Mouse (Mus musculus): ENCODE measurements around the gene Olfr1045. TPM values are rescaled to one million over a fixed set of nuclear protein-coding genes. Genes with fewer than 3 reads are reported as not detected.

The Olfr1045 gene
- not detected in 2 replicates for polyA plus RNA-seq (2012)

- no peak for TF ChIP-seq GATA1 (IDR thresholded peaks at IDR 0.05; ENCODE audit: low read length)
These were observed at the start of gene Olfr1045 for GRCm38 (mm10) chr2:86202909-86203308. Gene Olfr1045 (minus strand): TSS chr2:86203009.

GRCm38 (mm10) chr2:86240189-86240588 is 37.4 kb upstream of the Olfr1045 start, which contains the start of gene Olfr1048:
Gene Olfr1048 (minus strand): TSS chr2:86240289.
- TF ChIP-seq GATA1 (IDR thresholded peaks at IDR 0.05; ENCODE audit: low read length): no peak

GRCm38 (mm10) chr2:86231301-86231700 is 28.5 kb upstream of the Olfr1045 start, which contains the start of gene Olfr1047:
Gene Olfr1047 (minus strand): TSS chr2:86231401.
- no peak for TF ChIP-seq GATA1 (IDR thresholded peaks at IDR 0.05; ENCODE audit: low read length)

- no peak for TF ChIP-seq GATA1 (IDR thresholded peaks at IDR 0.05; ENCODE audit: low read length)
These were observed 16.4 kb upstream of the Olfr1045 start, which contains the start of gene Olfr1046 for GRCm38 (mm10) chr2:86219214-86219613. Gene Olfr1046 (minus strand): TSS chr2:86219314.

GRCm38 (mm10) chr2:86195863-86196262 is 6.9 kb downstream of the Olfr1045 start:
- no peak for TF ChIP-seq GATA1 (IDR thresholded peaks at IDR 0.05; ENCODE audit: low read length)

GRCm38 (mm10) chr2:86185583-86185982 is 17.2 kb downstream of the Olfr1045 start, which contains the start of gene Olfr52:
Gene Olfr52 (minus strand): TSS chr2:86185683.
- no peak for TF ChIP-seq GATA1 (IDR thresholded peaks at IDR 0.05; ENCODE audit: low read length)

- no peak for TF ChIP-seq GATA1 (IDR thresholded peaks at IDR 0.05; ENCODE audit: low read length)
These were observed 22.9 kb downstream of the Olfr1045 start for GRCm38 (mm10) chr2:86179950-86180349.

GRCm38 (mm10) chr2:86177720-86178119 is 25.1 kb downstream of the Olfr1045 start, which contains the start of gene Olfr1044:
Gene Olfr1044 (minus strand): TSS chr2:86177820.
- TF ChIP-seq GATA1 (IDR thresholded peaks at IDR 0.05; ENCODE audit: low read length): no peak

GRCm38 (mm10) chr2:86167422-86167821 is 35.4 kb downstream of the Olfr1045 start, which contains the start of gene Olfr1043:
Gene Olfr1043 (minus strand): TSS chr2:86167522.
- TF ChIP-seq GATA1 (IDR thresholded peaks at IDR 0.05; ENCODE audit: low read length): no peak

GRCm38 (mm10) chr2:86161738-86162137 is 41.1 kb downstream of the Olfr1045 start, which contains the start of gene Olfr1042:
Gene Olfr1042 (minus strand): TSS chr2:86161838.
- no peak for TF ChIP-seq GATA1 (IDR thresholded peaks at IDR 0.05; ENCODE audit: low read length)

- TF ChIP-seq GATA1 (IDR thresholded peaks at IDR 0.05; ENCODE audit: low read length): no peak
These were observed 56.2 kb downstream of the Olfr1045 start, which contains the start of gene Olfr1040 for GRCm38 (mm10) chr2:86146632-86147031. Gene Olfr1040 (minus strand): TSS chr2:86146732.

Other genes with a start within 250 kb of the Olfr1045 start
- not detected in 2 replicates for gene Olfr1029, start 229.1 kb downstream of the Olfr1045 start, polyA plus RNA-seq (2012)
- not detected in 2 replicates for gene Olfr1030, start 223.7 kb downstream of the Olfr1045 start, polyA plus RNA-seq (2012)
- gene Olfr1031, start 212.7 kb downstream of the Olfr1045 start, polyA plus RNA-seq (2012): not detected in 2 replicates
- not detected in 2 replicates for gene Olfr1032, start 197.5 kb downstream of the Olfr1045 start, polyA plus RNA-seq (2012)
- gene Olfr1033, start 182.4 kb downstream of the Olfr1045 start, polyA plus RNA-seq (2012): not detected in 2 replicates
- not detected in 2 replicates for gene Olfr1034, start 157.1 kb downstream of the Olfr1045 start, polyA plus RNA-seq (2012)
- gene Olfr1036, start 129.0 kb downstream of the Olfr1045 start, polyA plus RNA-seq (2012): not detected in 2 replicates
- gene Olfr1037, start 115.6 kb downstream of the Olfr1045 start, polyA plus RNA-seq (2012): not detected in 2 replicates
- not detected in 2 replicates for gene Olfr1039, start 67.1 kb downstream of the Olfr1045 start, polyA plus RNA-seq (2012)
- gene Olfr1040, start 56.3 kb downstream of the Olfr1045 start, polyA plus RNA-seq (2012): not detected in 2 replicates
- gene Olfr1042, start 41.2 kb downstream of the Olfr1045 start, polyA plus RNA-seq (2012): not detected in 2 replicates
- not detected in 2 replicates for gene Olfr1043, start 35.5 kb downstream of the Olfr1045 start, polyA plus RNA-seq (2012)
- gene Olfr1044, start 25.2 kb downstream of the Olfr1045 start, polyA plus RNA-seq (2012): not detected in 2 replicates
- gene Olfr52, start 17.3 kb downstream of the Olfr1045 start, polyA plus RNA-seq (2012): not detected in 2 replicates
- not detected in 2 replicates for gene Olfr1046, start 16.3 kb upstream of the Olfr1045 start, polyA plus RNA-seq (2012)
- not detected in 2 replicates for gene Olfr1047, start 28.4 kb upstream of the Olfr1045 start, polyA plus RNA-seq (2012)
- not detected in 2 replicates for gene Olfr1048, start 37.3 kb upstream of the Olfr1045 start, polyA plus RNA-seq (2012)
- gene Olfr1049, start 55.3 kb upstream of the Olfr1045 start, polyA plus RNA-seq (2012): not detected in 2 replicates
- not detected in 2 replicates for gene Olfr1051, start 76.1 kb upstream of the Olfr1045 start, polyA plus RNA-seq (2012)
- not detected in 2 replicates for gene Olfr1052, start 89.4 kb upstream of the Olfr1045 start, polyA plus RNA-seq (2012)
- not detected in 2 replicates for gene Olfr1053, start 112.3 kb upstream of the Olfr1045 start, polyA plus RNA-seq (2012)
- not detected in 2 replicates for gene Olfr1054, start 132.4 kb upstream of the Olfr1045 start, polyA plus RNA-seq (2012)
- not detected in 2 replicates for gene Olfr1055, start 147.3 kb upstream of the Olfr1045 start, polyA plus RNA-seq (2012)
- gene Olfr1056, start 159.5 kb upstream of the Olfr1045 start, polyA plus RNA-seq (2012): not detected in 2 replicates
- not detected in 2 replicates for gene Olfr1057, start 175.4 kb upstream of the Olfr1045 start, polyA plus RNA-seq (2012)
- not detected in 2 replicates for gene Olfr1058, start 185.6 kb upstream of the Olfr1045 start, polyA plus RNA-seq (2012)
- gene Olfr1061, start 211.0 kb upstream of the Olfr1045 start, polyA plus RNA-seq (2012): not detected in 2 replicates
- not detected in 2 replicates for gene Olfr1062, start 223.7 kb upstream of the Olfr1045 start, polyA plus RNA-seq (2012)
- gene Olfr1065, start 247.6 kb upstream of the Olfr1045 start, polyA plus RNA-seq (2012): not detected in 2 replicates